Mouse (Mus musculus) G1E (cell line): ENCODE results near the gene Ccnjl.

Source experiments
- CTCF ChIP-seq: IDR thresholded peaks from 2 replicates; pipeline ENCODE4 v1.5.1; 2012; ENCODE audit warnings: low read depth, low read length, inconsistent platforms, mixed read lengths
- GATA1 ChIP-seq: IDR thresholded peaks from 2 replicates; pipeline ENCODE4 v1.6.1; 2012; ENCODE audit warnings: borderline replicate concordance, low read length, inconsistent platforms, mixed read lengths
- POLR2AphosphoS5 ChIP-seq: IDR thresholded peaks from 2 replicates; pipeline ENCODE4 v1.6.1; 2012; ENCODE audit warnings: low read depth, low read length, inconsistent platforms; ENCODE audit not compliant: insufficient replicate concordance

DNA sequence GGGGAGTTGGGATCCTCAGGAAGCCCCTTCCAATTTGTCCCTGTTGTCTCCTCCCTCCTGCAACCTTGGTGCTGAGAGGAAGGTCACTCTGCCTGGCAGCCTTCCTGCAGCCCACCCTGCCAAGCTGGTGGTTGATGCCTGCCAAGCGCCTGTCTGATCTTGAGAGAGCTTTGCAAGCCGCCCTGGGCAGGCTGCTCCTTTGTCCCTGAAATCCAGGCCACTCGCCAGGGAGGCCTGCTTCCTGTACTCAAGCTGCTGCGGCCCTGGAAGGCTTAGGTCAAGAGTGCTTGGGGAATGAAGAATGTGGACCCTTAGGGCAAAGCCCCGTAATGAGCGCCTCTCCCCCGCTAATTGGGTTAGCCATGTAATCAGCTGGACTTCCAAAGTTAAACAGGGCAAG lies 19.6 kb downstream of the Ccnjl start:
- TF ChIP-seq CTCF (no peak), GATA1 (no peak), POLR2AphosphoS5 (no peak)
